Comparison of ENCODE assay signal across 9 mouse cellular contexts in genomic region chr5:52040427-52041312, GRCm38 (mm10).
A peak's percentile ranks its signal among the peaks of the same experiment; 100 is the strongest.
DNase-seq lines count a peak whose midpoint lies in the region; ATAC-seq and TF ChIP-seq lines count a peak whose summit lies in the region.
"Had no signal": no experiment of that assay in that cellular context is flagged by ENCODE, and none has a peak within 500 bp of the region (broad histone marks: within the 10 kb centered on the region; RNA-seq: fewer than 3 reads in every experiment).

No protein-coding gene starts in this region.

- H3K9me3 ChIP-seq in forebrain, embryonic 15.5 days: no peaks in the 10 kb centered on the region
- H3K9me3 ChIP-seq in forebrain, embryonic 12.5 days: no peaks in the 10 kb centered on the region
- H3K9me3 ChIP-seq: stomach, embryonic 15.5 days had no signal

- H3K4me3 ChIP-seq in forebrain, embryonic 15.5 days: no peak overlapping the region
- no peak overlapping the region for H3K4me3 ChIP-seq in forebrain, embryonic 12.5 days (replicated peaks)
- no peak overlapping the region for H3K4me3 ChIP-seq in cortical plate, adult 2 months (ENCODE audit: insufficient read depth, low read length)
- H3K4me3 ChIP-seq in olfactory bulb, adult 2 months (ENCODE audit: insufficient read depth, low read depth, low read length): no peak overlapping the region
- H3K4me3 ChIP-seq in lung, adult 2 months (replicated peaks; ENCODE audit: extremely low read depth, low read depth, low read length): no peak overlapping the region
- H3K4me3 ChIP-seq: stomach, embryonic 15.5 days had no signal

- no peak overlapping the region for H3K4me2 ChIP-seq in forebrain, embryonic 15.5 days (replicated peaks)
- no peak overlapping the region for H3K4me2 ChIP-seq in forebrain, embryonic 12.5 days
- H3K4me2 ChIP-seq: stomach, embryonic 15.5 days had no signal

- no peak overlapping the region for H3K27ac ChIP-seq in forebrain, embryonic 15.5 days (replicated peaks)
- no peak overlapping the region for H3K27ac ChIP-seq in forebrain, embryonic 12.5 days
- H3K27ac ChIP-seq in cortical plate, adult 2 months (ENCODE audit: insufficient read depth, low read length): peak overlapping the region; percentile 57
- H3K27ac ChIP-seq in olfactory bulb, adult 2 months (ENCODE audit: insufficient read depth, low read depth, low read length): peak overlapping the region; percentile 68; the same call in 1 of the 2 replicates
- H3K27ac ChIP-seq: stomach, embryonic 15.5 days had no signal

- no peaks in the 10 kb centered on the region for H3K27me3 ChIP-seq in forebrain, embryonic 15.5 days
- no peaks in the 10 kb centered on the region for H3K27me3 ChIP-seq in forebrain, embryonic 12.5 days
- H3K27me3 ChIP-seq: stomach, embryonic 15.5 days had no signal

- 0 out of 2 replicates have a peak, but pooled peaks have one; percentile 32 for ATAC-seq in forebrain, embryonic 15.5 days (replicated peaks)
- no peak for ATAC-seq in forebrain, embryonic 12.5 days (ENCODE audit: low FRiP score)
- ATAC-seq in activated CD4-positive, CD25-positive, alpha-beta regulatory T cell, adult 4 months: no peak

- no peaks in the 10 kb centered on the region for H3K36me3 ChIP-seq in forebrain, embryonic 15.5 days
- no peaks in the 10 kb centered on the region for H3K36me3 ChIP-seq in forebrain, embryonic 12.5 days (replicated peaks)
- H3K36me3 ChIP-seq: stomach, embryonic 15.5 days had no signal

- intact Hi-C loops in heart, postnatal 36 days (cut with DNase I): loop anchor here (5.0 kb wide), 1 partner anchor 133 kb away; no protein-coding TSS in a partner anchor

- H3K4me1 ChIP-seq in forebrain, embryonic 15.5 days: peaks cover 7% of the 10 kb centered on the region
- no peaks in the 10 kb centered on the region for H3K4me1 ChIP-seq in forebrain, embryonic 12.5 days
- peaks cover 7% of the 10 kb centered on the region; the same call in 1 of the 2 replicates for H3K4me1 ChIP-seq in cortical plate, adult 2 months (ENCODE audit: control insufficient read depth, insufficient read depth, low read length)
- peaks cover 9% of the 10 kb centered on the region for H3K4me1 ChIP-seq in olfactory bulb, adult 2 months (ENCODE audit: control insufficient read depth, insufficient read depth, low read length)
- H3K4me1 ChIP-seq in lung, adult 2 months (ENCODE audit: control insufficient read depth, insufficient read depth, low read length): no peaks in the 10 kb centered on the region
- H3K4me1 ChIP-seq: stomach, embryonic 15.5 days had no signal

- TF ChIP-seq POLR2A in cortical plate, adult 2 months (IDR thresholded peaks at IDR 0.05; ENCODE audit: extremely low read depth, insufficient read depth, low read length): no peak
- no peak for TF ChIP-seq POLR2A in olfactory bulb, adult 2 months (IDR thresholded peaks at IDR 0.05; ENCODE audit: insufficient read depth, low read depth, low read length)
- TF ChIP-seq POLR2A in lung, adult 2 months (IDR thresholded peaks at IDR 0.05; ENCODE audit: borderline replicate concordance, extremely low read depth, low read depth, low read length): no peak

- peak; percentile 41 to 56 for DNase-seq in heart, postnatal 36 days
- DNase-seq in lung, postnatal 25 days (ENCODE audit: low spot score): no peak
- DNase-seq in lung, adult 2 months: no peak

- H3K9ac ChIP-seq in forebrain, embryonic 15.5 days (replicated peaks): no peak overlapping the region
- no peak overlapping the region for H3K9ac ChIP-seq in forebrain, embryonic 12.5 days
- H3K9ac ChIP-seq: stomach, embryonic 15.5 days had no signal

- 59% methylated on average over 24 of the region's 24 CpGs for WGBS in forebrain, embryonic 15.5 days
- WGBS in forebrain, embryonic 12.5 days: 82% methylated on average over 24 of the region's 24 CpGs
- 53% methylated on average over 24 of the region's 24 CpGs for WGBS in olfactory bulb, adult 2 months
- WGBS in lung, adult 2 months: 50% methylated on average over 24 of the region's 24 CpGs

- TF ChIP-seq CTCF in cortical plate, adult 2 months (IDR thresholded peaks at IDR 0.05; ENCODE audit: extremely low read depth, insufficient read depth, low read length): no peak
- TF ChIP-seq CTCF in olfactory bulb, adult 2 months (IDR thresholded peaks at IDR 0.05; ENCODE audit: insufficient read depth, low read depth, low read length): no peak
- no peak for TF ChIP-seq CTCF in lung, adult 2 months (IDR thresholded peaks at IDR 0.05; ENCODE audit: insufficient read depth, low read length)

Comparison
In these comparisons a context has a peak if more than half of its experiments do, and no peak if none do; other contexts are left out.
1. H3K27ac ChIP-seq: peak in cortical plate, adult 2 months (single experiment) and olfactory bulb, adult 2 months (single experiment); none in forebrain, embryonic 15.5 days (single experiment) and forebrain, embryonic 12.5 days (single experiment).
2. DNase-seq: peak in heart, postnatal 36 days (2 of 2); none in lung, postnatal 25 days (single experiment) and lung, adult 2 months (single experiment).